14 mouse cellular contexts compared by ENCODE assay signal in genomic region chr3:141511253-141512038, GRCm38 (mm10). TPM values are rescaled to one million over a fixed set of nuclear protein-coding genes. Genes with fewer than 3 reads are reported as not detected.
"Had no signal": no experiment of that assay in that cellular context is flagged by ENCODE, and none has a peak within 500 bp of the region (broad histone marks: within the 10 kb centered on the region; RNA-seq: fewer than 3 reads in every experiment).

No protein-coding gene starts in this region.

- H3K4me1 ChIP-seq: intestine, embryonic 15.5 days; liver, embryonic 13.5 days; midbrain, embryonic 10.5 days; neural tube, embryonic 15.5 days had no signal

- ATAC-seq: intestine, embryonic 15.5 days; liver, postnatal 0 days had no signal

- H3K4me2 ChIP-seq: intestine, embryonic 15.5 days; kidney, embryonic 15.5 days; liver, embryonic 13.5 days; neural tube, embryonic 15.5 days had no signal

- H3K4me3 ChIP-seq: intestine, embryonic 15.5 days; kidney, embryonic 15.5 days; liver, embryonic 13.5 days; midbrain, embryonic 10.5 days; neural tube, embryonic 15.5 days had no signal

- H3K27ac ChIP-seq: intestine, embryonic 15.5 days; kidney, embryonic 15.5 days; liver, embryonic 13.5 days; midbrain, embryonic 10.5 days; neural tube, embryonic 15.5 days had no signal

- H3K27me3 ChIP-seq: intestine, embryonic 15.5 days; kidney, embryonic 15.5 days; liver, embryonic 13.5 days; neural tube, embryonic 15.5 days had no signal

- H3K9me3 ChIP-seq: intestine, embryonic 15.5 days; kidney, embryonic 15.5 days; liver, embryonic 13.5 days; midbrain, embryonic 10.5 days; neural tube, embryonic 15.5 days had no signal

- H3K36me3 ChIP-seq: intestine, embryonic 15.5 days; kidney, embryonic 15.5 days; liver, embryonic 13.5 days; midbrain, embryonic 10.5 days; neural tube, embryonic 15.5 days had no signal

- DNase-seq: kidney, adult 2 months; kidney, postnatal 25 days; layer of hippocampus, adult 9-11 months; layer of hippocampus, postnatal 36 days; liver; liver, embryonic 13.5 days; liver, postnatal 0 days; right cerebral cortex, adult 18-20 months; thymus, adult 18-20 months; thymus, postnatal 14 days had no signal

- H3K9ac ChIP-seq: intestine, embryonic 15.5 days; kidney, embryonic 15.5 days; liver, embryonic 13.5 days; liver, postnatal 0 days; neural tube, embryonic 15.5 days had no signal

RNA-seq across cellular contexts. Expression of gene Unc5c, which starts 46.4 kb away (rescaled TPM):
- polyA plus RNA-seq: liver, postnatal 0 days had no signal
